Mouse (Mus musculus): ENCODE results near the gene Terf2ip.

The Terf2ip gene

DNA sequence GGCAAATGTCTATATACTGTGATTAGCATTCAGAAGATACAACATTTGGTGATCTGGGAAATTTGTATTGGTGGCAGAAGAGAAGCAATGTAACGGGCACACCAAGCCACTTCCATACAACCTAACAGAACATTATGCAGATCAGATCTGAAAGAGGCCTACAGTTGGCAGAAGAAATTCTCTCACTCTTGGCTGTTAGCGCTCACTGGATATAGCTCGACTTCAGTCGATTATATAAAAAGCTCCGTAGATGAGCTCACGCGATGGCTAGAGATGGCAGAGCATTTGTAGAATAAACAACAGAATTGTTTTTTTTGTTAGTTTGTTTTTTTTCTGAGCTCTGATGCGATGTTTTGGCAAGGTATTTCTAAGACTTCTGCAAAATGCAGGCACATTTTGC lies 19.9 kb upstream of the Terf2ip start:
- ChIA-PET CTCF (interaction anchor here (0.6 to 1.7 kb wide), 9 partner anchors 9 to 110 kb away, joined by 3 to 5 read pairs (median 3); no protein-coding TSS in a partner anchor), POLR2A (interaction anchor here (0.5 to 6.1 kb wide), 28 partner anchors 9 to 540 kb away, joined by 3 to 28 read pairs (median 5); partner anchors contain the start of genes Gabarapl2 (in 3 of the 4), Cfdp1 (in 1 of the 4), Kars (in 1 of the 4) and Terf2ip (in 1 of the 4))

DNA sequence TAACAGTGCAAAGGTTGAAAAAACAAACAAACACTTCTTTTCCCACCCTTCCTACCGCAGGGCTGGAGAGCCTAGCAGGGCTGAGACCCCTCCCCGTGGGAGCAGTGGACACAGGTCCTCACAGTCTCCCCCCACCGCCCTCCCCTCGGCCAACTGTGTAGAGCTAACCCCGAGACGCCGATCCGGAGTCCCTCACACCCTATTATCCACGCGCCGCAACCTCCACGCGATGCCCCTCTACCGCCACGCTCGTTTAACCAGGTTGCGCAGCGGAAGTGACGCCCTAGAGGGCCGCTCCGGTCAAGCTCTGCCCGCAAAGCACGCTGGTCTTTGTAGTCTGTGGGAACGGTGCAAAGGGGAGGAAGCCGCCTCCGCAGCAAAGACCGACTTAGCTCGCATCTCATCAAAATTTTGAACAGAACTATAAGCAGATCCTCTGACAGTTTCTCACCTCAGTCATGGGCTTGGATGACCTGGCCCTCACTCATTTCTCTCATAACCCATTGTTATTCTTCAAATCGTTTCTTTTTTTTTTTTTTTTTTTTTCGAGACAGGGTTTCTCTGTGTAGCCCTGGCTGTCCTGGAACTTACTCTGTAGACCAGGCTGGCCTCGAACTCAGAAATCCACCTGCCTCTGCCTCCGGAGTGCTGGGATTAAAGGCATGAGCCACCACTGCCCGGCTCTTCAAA lies 19.0 kb upstream of the Terf2ip start, which contains the start of gene Adat1:
Gene Adat1 (minus strand): TSS at position 290 of the 690 bp plus-strand sequence.
- ChIA-PET CTCF (interaction anchor here (0.5 to 1.5 kb wide), 11 partner anchors 8 to 692 kb away, joined by 3 to 7 read pairs (median 3); partner anchors contain the start of gene Rfwd3 (in 1 of the 4)), POLR2A (interaction anchor here (0.6 to 6.1 kb wide), 44 partner anchors 8 to 1403 kb away, joined by 3 to 28 read pairs (median 4); partner anchors contain the start of genes Gabarapl2 (in 3 of the 4), Tmem231 (in 2 of the 4), Cfdp1 (in 1 of the 4) and Kars (in 1 of the 4))

DNA sequence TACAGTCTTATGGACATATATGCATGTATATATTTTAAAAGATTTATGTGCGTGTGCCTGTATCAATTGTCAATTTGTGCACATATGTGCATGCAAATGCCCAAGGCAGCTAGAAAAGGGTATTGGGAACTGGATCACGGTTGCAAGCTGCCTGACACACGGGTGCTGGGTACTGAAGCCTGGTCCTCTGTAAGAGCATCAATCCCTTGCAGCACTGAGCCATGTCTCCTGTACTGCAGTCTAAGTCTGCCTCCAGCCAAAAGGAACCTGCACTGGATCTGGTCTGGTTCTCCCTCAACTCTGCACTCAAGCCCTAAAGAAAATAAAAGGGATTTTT lies 18.5 kb upstream of the Terf2ip start:
- CTCF ChIA-PET: interaction anchor here (0.5 to 1.5 kb wide), 8 partner anchors 8 to 693 kb away, joined by 3 to 7 read pairs (median 4); partner anchors contain the start of gene Rfwd3 (in 1 of the 4)
- POLR2A ChIA-PET: interaction anchor here in 3 of 4 experiments (0.7 to 6.1 kb wide), 27 partner anchors 8 to 860 kb away, joined by 3 to 28 read pairs (median 5); partner anchors contain the start of genes Gabarapl2 (in 2 of the 3), Tmem231 (in 2 of the 3), Cfdp1 (in 1 of the 3) and Kars (in 1 of the 3)

DNA sequence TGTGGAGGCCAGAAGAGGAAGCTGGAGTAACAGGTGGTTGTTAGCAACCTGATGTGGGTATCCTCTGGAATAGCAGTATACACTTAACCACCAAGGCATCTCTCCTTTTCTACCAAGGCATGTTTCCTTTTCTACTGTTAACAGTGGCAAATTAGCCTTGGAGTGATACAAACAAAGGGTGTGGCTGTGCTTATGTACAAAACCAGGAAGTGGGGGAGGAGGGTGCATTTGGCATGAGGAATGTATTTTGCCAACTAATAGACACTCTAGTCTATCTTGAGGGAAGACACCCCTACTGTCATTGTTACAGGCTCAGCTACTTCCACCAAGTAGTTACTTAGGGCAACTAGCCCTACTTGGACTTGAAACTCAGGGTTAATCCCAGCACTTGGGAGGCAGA lies 6.4 kb upstream of the Terf2ip start:
- CTCF ChIA-PET: no interaction called here
- POLR2A ChIA-PET: interaction anchor here in 2 of 4 experiments (0.9 to 6.3 kb wide), 3 partner anchors 8 to 29 kb away, joined by 3 to 28 read pairs (median 16); partner anchors contain the start of gene Adat1 (in 1 of the 2)

DNA sequence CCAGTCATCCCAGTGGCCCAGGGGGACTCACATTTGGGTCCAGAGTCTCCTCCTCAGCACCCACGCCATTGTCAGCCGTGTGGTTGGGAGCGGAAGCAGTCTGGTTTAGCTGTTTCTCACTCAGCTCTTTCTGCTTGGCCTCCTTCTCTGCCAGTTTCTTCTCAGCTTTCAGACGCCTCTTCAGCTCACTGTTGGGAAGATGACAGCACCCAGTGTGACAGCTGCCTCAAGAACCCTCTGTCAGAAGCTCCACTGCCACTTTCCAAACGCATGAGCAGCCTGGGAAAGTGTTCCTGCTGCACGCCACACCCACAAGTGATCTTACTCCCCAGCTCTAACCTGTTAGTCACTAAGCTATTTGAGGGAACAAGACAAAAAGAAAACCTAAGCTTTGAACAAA lies 5.6 kb upstream of the Terf2ip start:
- POLR2A ChIA-PET: interaction anchor here in 3 of 4 experiments (0.6 to 6.3 kb wide), 9 partner anchors 8 to 62 kb away, joined by 3 to 28 read pairs (median 5); partner anchors contain the start of gene Adat1 (in 2 of the 3)
- CTCF ChIA-PET: interaction anchor here in 2 of 4 experiments (0.8 to 0.9 kb wide), 2 partner anchors 15 to 86 kb away, joined by 3 read pairs; no protein-coding TSS in a partner anchor

DNA sequence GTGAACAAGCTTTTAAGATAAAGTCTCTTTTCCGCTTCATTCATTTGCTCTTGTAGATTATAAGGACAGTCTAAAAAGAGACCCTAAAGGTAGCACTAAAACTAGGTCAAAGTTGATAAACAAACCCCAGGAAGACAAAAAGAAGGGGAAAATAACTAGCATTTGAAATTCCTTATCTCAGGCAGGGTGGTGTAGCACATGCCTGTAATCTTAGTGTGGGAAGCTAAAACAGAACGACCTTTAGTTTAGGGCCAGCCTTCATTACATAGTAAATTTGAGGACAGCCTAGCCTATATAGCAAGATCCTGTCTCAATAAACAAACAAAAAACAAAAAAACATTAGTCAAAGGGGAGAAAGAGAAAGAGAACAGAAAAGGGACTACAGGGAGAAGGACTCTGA lies 3.5 kb upstream of the Terf2ip start:
- ChIA-PET POLR2A (interaction anchor here in 2 of 4 experiments (0.6 to 6.3 kb wide), 4 partner anchors 11 to 151 kb away, joined by 3 to 28 read pairs (median 7); partner anchors contain the start of gene Adat1 (in 1 of the 2)), CTCF (no interaction called here)

DNA sequence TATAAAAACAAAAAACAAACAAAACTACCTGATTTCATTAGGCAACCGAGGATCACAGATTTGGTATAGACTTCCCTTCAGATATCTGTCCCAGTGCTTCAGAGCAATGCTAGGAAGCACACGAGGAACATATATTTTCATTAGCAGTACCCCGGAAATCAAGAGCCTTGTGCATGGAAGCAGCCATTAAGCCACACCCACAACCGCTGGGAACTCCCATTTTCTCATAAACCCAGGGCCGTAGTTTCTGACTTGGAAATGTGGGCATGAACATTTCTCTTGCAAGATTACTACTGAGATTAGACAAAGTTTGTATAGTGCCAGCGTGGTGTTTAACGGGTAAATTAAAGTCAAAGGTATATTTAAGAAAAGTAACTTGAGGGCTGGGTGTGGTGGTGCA lies 1.6 kb upstream of the Terf2ip start:
- ChIA-PET POLR2A (interaction anchor here in 2 of 4 experiments (0.6 to 2.7 kb wide), 4 partner anchors 13 to 264 kb away, joined by 3 to 11 read pairs (median 4); partner anchors contain the start of gene Gabarapl2 (in 1 of the 2)), CTCF (no interaction called here)

DNA sequence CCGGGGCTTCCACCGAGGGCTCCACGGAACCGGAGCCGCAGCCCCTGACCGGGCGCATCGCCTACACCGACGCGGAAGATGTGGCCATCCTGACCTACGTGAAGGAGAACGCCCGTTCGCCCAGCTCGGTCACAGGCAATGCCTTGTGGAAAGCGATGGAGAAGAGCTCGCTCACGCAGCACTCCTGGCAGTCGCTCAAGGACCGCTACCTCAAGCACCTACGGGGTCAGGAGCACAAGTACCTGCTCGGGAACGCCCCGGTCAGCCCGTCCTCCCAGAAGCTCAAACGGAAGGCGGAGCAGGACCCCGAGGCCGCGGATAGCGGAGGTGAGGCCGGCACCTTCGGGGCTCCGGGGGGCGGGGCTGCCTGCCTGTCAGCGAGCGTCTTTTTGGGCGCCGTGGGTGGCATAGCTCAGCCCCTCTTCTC lies 631 bp downstream of the Terf2ip start:
- POLR2A ChIA-PET: interaction anchor here (0.5 to 1.6 kb wide), 20 partner anchors 11 to 331 kb away, joined by 3 to 13 read pairs (median 3); partner anchors contain the start of genes Gabarapl2 (in 2 of the 4) and Adat1 (in 1 of the 4)

DNA sequence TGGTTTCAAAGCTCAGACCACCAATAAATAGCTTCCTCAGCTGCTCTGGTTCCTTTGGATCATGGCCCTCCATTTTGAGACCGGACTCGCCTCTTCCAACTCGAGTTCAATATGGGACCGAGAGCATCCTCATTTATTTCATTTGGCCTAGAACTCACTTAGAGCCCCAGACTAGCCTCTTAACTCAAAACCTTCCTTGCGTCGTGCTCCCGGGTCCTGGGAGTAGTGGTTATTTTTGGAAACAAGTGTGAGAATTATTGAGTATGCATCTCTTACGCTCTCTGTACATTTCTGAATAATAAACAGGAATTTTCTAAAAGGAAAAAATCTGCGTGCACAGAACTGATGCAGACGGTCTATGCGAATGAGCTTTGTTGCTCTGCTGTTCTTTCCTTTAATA lies 3.7 kb downstream of the Terf2ip start, which contains the start of gene Gm6793:
Gene Gm6793 (minus strand): TSS at position 101 of the 400 bp plus-strand sequence.
- POLR2A ChIA-PET: no interaction called here
- CTCF ChIA-PET: no interaction called here

More for the DNA sequence above, 631 bp downstream of the Terf2ip start:
- CTCF ChIA-PET: interaction anchor here (0.6 to 1.0 kb wide), 7 partner anchors 12 to 331 kb away, joined by 3 to 5 read pairs (median 3); no protein-coding TSS in a partner anchor

DNA sequence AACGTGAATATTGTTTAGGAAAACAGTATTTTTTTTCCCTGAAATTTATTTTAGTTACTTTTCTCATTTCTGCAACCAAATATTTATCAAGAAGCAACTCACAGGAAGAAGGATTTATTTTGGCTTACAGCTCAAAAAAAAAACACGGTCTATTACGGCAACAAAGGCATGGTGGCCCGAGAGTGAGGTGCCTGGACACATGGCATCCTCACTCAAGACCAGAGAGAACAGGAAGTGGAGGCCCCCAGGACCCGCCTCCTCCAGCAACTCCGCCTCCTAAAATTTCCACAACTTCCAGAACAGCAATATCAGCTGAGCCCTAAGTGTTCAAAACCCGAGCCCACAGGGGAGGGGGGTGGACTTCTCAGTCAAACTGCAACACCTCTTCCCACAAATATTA lies 18.3 kb downstream of the Terf2ip start:
- POLR2A ChIA-PET: interaction anchor here in 1 of 4 experiments (0.7 kb wide), 1 partner anchor 38 kb away, joined by 4 read pairs; no protein-coding TSS in a partner anchor
- CTCF ChIA-PET: no interaction called here

DNA sequence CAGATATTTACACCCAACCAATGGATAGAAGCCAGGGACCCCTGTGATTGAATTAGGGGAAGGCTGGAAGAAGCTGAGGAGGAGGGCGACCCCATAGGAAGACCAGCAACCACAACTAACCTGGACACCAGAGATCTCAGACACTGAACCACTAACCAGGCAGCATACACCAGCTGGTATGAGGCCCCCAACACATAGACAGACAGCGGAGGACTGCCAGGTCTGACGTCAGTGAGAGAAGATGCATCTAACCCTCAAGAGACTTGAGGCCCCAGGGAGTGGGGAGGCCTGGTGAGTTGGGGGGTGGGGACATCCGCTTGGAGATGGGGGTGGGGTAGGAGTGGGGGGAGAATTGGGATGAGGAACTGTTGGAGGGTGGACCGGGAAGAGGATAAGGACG lies 19.5 kb downstream of the Terf2ip start:
- CTCF ChIA-PET: interaction anchor here in 2 of 4 experiments (0.5 to 0.6 kb wide), 2 partner anchors 261 to 382 kb away, joined by 3 read pairs; no protein-coding TSS in a partner anchor
- POLR2A ChIA-PET: interaction anchor here in 1 of 4 experiments (1.6 kb wide), 1 partner anchor 91 kb away, joined by 4 read pairs; no protein-coding TSS in a partner anchor

DNA sequence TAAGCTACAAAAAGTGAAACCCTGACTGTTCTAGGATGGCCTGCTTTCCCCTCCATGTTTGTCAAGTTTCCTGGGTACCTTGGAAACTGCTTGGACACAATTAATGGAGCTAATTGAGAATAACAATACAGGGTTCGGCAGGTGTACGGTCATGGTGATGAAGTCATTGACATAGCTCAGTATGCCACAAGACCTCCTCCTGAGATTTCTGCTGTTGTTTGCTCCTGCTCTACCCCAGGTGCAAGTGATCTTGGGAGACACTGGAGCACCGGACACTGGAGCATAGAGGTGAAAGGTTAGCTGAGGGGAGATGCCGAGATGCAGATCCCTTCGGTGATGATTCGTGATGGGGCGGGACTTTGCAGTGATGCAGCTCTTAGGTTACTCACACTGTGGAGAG lies 21.9 kb downstream of the Terf2ip start:
- ChIA-PET CTCF (interaction anchor here (0.6 to 1.8 kb wide), 23 partner anchors 12 to 1200 kb away, joined by 3 to 20 read pairs (median 4); partner anchors contain the start of genes Ctrb1 (in 1 of the 4) and Gabarapl2 (in 1 of the 4)), POLR2A (interaction anchor here (0.6 to 2.7 kb wide), 47 partner anchors 10 to 684 kb away, joined by 3 to 16 read pairs (median 4); partner anchors contain the start of genes Gabarapl2 (in 3 of the 4), Adat1 (in 2 of the 4), Tmem231 (in 2 of the 4) and Cfdp1 (in 1 of the 4))

DNA sequence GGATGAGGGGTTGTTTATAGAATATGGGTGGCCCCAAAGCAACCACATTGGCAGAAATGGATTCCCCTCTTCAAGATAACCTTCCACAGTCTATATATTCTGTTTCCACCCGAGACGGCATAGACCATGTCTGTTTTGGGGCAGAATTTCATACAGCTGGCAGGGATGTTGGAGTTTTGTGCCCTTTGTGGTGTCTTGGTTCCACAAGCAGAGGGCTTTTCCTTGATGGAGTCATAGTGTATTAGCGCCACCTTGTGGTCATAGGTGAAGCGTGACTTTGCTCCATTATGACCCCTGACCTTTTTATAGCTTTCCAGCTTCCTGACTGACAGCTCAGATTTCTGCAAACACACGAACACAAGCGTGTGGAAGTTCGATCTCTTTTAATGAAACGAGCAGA lies 23.4 kb downstream of the Terf2ip start:
- ChIA-PET CTCF (interaction anchor here (0.5 to 1.8 kb wide), 34 partner anchors 9 to 373 kb away, joined by 3 to 14 read pairs (median 4); no protein-coding TSS in a partner anchor), POLR2A (interaction anchor here in 3 of 4 experiments (0.6 to 2.7 kb wide), 5 partner anchors 29 to 142 kb away, joined by 3 to 16 read pairs (median 3); partner anchors contain the start of genes Adat1 (in 1 of the 3) and Gabarapl2 (in 1 of the 3))

DNA sequence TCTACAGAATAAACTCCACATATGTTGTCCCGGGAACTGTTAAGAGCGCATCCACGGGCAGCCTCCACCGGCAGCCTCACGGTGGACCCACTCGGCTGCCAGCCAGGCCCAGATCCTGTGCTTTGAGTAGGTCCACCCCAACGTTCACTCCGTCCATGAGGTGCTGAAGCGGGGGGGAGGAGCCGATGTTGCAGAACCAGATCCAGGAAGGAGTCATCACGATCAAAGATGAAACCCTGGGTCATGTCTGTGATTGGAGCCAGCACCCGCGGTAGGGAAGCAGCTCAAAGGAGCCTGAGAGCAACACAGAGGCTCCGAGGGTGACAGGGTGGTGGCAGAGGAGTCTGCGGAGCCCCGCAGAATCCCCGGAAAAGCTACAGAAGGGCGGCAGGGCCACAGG lies 26.3 kb downstream of the Terf2ip start:
- POLR2A ChIA-PET: interaction anchor here in 2 of 4 experiments (0.6 to 1.8 kb wide), 5 partner anchors 24 to 428 kb away, joined by 3 to 8 read pairs (median 5); no protein-coding TSS in a partner anchor
- CTCF ChIA-PET: interaction anchor here (0.6 to 2.0 kb wide), 8 partner anchors 8 to 268 kb away, joined by 3 to 7 read pairs (median 5); no protein-coding TSS in a partner anchor

DNA sequence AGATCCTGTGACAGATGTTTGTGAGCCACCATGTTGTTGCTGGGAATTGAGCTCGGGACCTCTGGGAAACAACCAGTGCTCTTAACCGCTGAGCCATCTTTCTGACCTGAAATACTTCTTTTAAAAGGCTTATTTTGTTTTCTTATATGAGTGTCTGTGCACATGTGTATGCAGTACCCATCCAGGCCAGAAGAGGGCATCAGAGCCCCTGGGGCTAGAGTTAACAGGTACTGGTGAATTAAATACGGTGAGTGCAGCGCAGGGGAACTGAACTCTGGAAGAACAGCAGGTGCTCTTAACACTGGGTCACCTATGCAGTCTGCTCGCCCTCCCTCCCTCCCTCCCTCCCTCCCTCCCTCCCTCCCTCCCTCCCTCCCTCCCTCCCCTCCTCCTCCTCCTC lies 34.0 kb downstream of the Terf2ip start:
- ChIA-PET POLR2A (interaction anchor here in 2 of 4 experiments (0.6 to 1.2 kb wide), 4 partner anchors 12 to 257 kb away, joined by 3 to 5 read pairs (median 4); no protein-coding TSS in a partner anchor), CTCF (interaction anchor here (0.6 to 2.9 kb wide), 32 partner anchors 8 to 1536 kb away, joined by 3 to 12 read pairs (median 3); partner anchors contain the start of genes Gabarapl2 (in 1 of the 4) and Tmem231 (in 1 of the 4))

DNA sequence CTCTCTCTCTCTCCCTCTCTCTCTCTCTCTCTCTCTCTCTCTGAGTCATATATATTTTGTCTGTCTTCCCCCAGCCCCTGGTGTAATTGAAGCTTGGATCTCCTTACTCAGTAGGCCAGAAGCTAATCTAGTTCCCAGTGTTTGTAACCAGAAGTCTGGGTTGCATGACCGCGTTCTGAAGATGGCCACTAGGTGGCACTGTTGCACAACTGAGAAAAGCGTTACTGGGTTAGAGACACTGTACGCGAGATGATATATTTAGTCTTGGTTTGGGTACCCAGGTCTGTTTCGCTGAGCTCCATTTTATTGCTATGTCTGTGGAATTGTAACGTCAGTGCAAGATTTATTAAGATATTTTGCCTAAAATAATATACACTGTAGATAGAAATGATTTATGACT lies 34.7 kb downstream of the Terf2ip start:
- CTCF ChIA-PET: interaction anchor here (0.6 to 2.9 kb wide), 43 partner anchors 8 to 1535 kb away, joined by 3 to 12 read pairs (median 3); partner anchors contain the start of genes Gabarapl2 (in 2 of the 4) and Tmem231 (in 1 of the 4)
- POLR2A ChIA-PET: interaction anchor here in 3 of 4 experiments (0.6 to 1.2 kb wide), 3 partner anchors 14 to 1432 kb away, joined by 3 to 4 read pairs (median 3); no protein-coding TSS in a partner anchor

DNA sequence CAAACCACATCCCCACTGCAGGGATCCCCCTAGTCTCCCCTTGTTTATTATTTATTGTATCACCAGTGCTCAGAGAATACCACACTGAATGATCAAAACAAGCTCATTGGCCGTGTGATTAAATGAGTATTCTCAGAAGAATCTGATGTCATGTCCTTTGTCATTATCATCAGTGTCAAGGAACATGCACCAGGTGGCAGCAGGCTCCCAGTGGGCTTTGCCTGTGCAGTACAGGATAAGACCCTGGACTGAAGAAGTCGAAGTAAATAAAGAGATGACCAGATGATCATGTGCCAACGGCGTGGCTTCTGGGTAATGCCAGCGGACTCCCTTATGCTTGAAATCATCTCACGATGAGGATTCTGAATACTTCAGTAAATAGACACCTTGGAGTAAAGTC lies 37.1 kb downstream of the Terf2ip start:
- ChIA-PET POLR2A (no interaction called here), CTCF (interaction anchor here in 1 of 4 experiments (0.6 kb wide), 1 partner anchor 904 kb away, joined by 4 read pairs; no protein-coding TSS in a partner anchor)

DNA sequence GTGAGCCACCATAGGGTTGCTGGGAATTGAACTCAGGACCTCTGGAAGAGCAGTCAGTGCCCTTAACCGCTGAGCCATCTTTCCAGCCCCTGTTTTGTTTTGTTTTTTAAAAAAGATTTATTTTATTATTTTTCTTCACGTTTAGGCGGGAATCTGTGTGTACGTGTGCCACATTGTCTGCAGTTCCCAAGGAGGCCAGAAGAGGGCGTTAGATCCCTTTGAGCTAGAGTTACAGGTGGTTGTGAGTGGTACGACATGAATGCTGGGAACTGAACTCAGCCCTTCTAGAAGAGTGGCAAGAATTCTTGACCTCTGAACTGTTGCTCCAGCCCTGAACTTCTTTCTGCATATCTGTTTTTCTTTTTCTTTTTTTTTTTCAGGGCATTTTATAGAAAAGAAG lies 38.8 kb downstream of the Terf2ip start:
- POLR2A ChIA-PET: interaction anchor here in 1 of 4 experiments (1.0 kb wide), 1 partner anchor 25 kb away, joined by 3 read pairs; no protein-coding TSS in a partner anchor

More for the DNA sequence above, 38.8 kb downstream of the Terf2ip start:
- CTCF ChIA-PET: interaction anchor here in 3 of 4 experiments (0.6 to 1.9 kb wide), 5 partner anchors 14 to 295 kb away, joined by 3 to 5 read pairs (median 3); no protein-coding TSS in a partner anchor

All from embryonic stem cell, embryonic (primary cell).